Mouse (Mus musculus) G1E (cell line): Measurements from ENCODE around the gene Alpl. TPM values are rescaled to one million over a fixed set of nuclear protein-coding genes. Genes with fewer than 3 reads are reported as not detected.
A peak's percentile ranks its signal among the peaks of the same experiment; 100 is the strongest.

Experiments used
- ATAC-seq: 2 replicates; pipeline ENCODE4 v1.8.0; 2016; ENCODE audit warnings: mild to moderate bottlenecking; ENCODE audit not compliant: insufficient number of reproducible peaks, poor library complexity, low FRiP score, severe bottlenecking; ENCODE audit errors: extremely low read depth
- DNase-seq: peaks from one replicate; pipeline ENCODE4 v3.0.0; 2012; ENCODE audit warnings: low spot score
- H3K27me3 ChIP-seq: 2 replicates; pipeline ENCODE4 v1.6.1; 2012; ENCODE audit warnings: mild to moderate bottlenecking, low read length, inconsistent platforms; ENCODE audit not compliant: insufficient read depth
- H3K36me3 ChIP-seq: replicated peaks from 2 replicates; pipeline ENCODE3; 2012; ENCODE audit warnings: mild to moderate bottlenecking, inconsistent platforms
- H3K4me1 ChIP-seq: 2 replicates; pipeline ENCODE4 v1.6.1; 2012; ENCODE audit warnings: low read depth, low read length, inconsistent platforms, mixed read lengths; ENCODE audit not compliant: insufficient read depth
- H3K4me3 ChIP-seq: 2 replicates; pipeline ENCODE4 v1.5.1; 2012; ENCODE audit warnings: low read depth, mild to moderate bottlenecking, inconsistent platforms, low read length, moderate library complexity, mixed read lengths
- H3K9me3 ChIP-seq: replicated peaks from 2 replicates; pipeline ENCODE4 v1.6.1; 2012; ENCODE audit warnings: inconsistent platforms
- CTCF ChIP-seq: IDR thresholded peaks from 2 replicates; pipeline ENCODE4 v1.5.1; 2012; ENCODE audit warnings: low read depth, low read length, inconsistent platforms, mixed read lengths
- GATA1 ChIP-seq: IDR thresholded peaks from 2 replicates; pipeline ENCODE4 v1.6.1; 2012; ENCODE audit warnings: borderline replicate concordance, low read length, inconsistent platforms, mixed read lengths
- GATA2 ChIP-seq: IDR thresholded peaks from 2 replicates; pipeline ENCODE4 v1.6.1; 2012; ENCODE audit warnings: low read depth, low read length, inconsistent platforms, borderline replicate concordance
- POLR2AphosphoS5 ChIP-seq: IDR thresholded peaks from 2 replicates; pipeline ENCODE4 v1.6.1; 2012; ENCODE audit warnings: low read depth, low read length, inconsistent platforms; ENCODE audit not compliant: insufficient replicate concordance
- TAL1 ChIP-seq: conservative IDR thresholded peaks from 2 replicates; pipeline ENCODE4 v1.6.1; 2012; ENCODE audit warnings: low read depth, low read length, inconsistent platforms, mixed read lengths
- polyA plus RNA-seq: library from polyadenylated mRNA; stranded (reverse); fragments of >175 nt; gene quantifications from 2 replicates; pipeline ENCODE4 v1.2.3, GENCODE M21; 2012
- total RNA-seq, 2 experiments: library from RNA; stranded (forward) in 1 of 2; stranded (reverse) in 1 of 2; fragments of 200-1000 nt in 1 of 2; fragments of >200 nt in 1 of 2; fragmentation: Nextera tagmentation in 1 of 2; gene quantifications; 2 replicates each; pipeline ENCODE4 v1.2.3; 2014 to 2017

The Alpl gene
- total RNA-seq (2014; fragmentation: Nextera tagmentation) (not detected in 2 replicates), total RNA-seq (2017) (0.06 TPM in 1 of 2 replicates, not detected in the other), polyA plus RNA-seq (not detected in 2 replicates)

- Histone ChIP-seq H3K36me3 (no peaks in the 10 kb centered on the region), H3K4me3 (0 out of 2 replicates have a peak within 1 kb of the TSS, but pooled peaks have one; percentile 23), H3K4me1 (no peaks in the 10 kb centered on the region), H3K9me3 (peaks cover 2% of the 10 kb centered on the region; the same call in 1 of the 2 replicates), H3K27me3 (peaks cover 10% of the 10 kb centered on the region; the same call in 1 of the 2 replicates)
- ATAC-seq (no peak), DNase-seq (no peak)
- TF ChIP-seq POLR2AphosphoS5: no peak
- no peak for TF ChIP-seq GATA2
- TF ChIP-seq GATA1: no peak
These were observed at the start of gene Alpl for GRCm38 (mm10) chr4:137795611-137796557. Gene Alpl, minus strand, starts transcription at chr4:137796384.

GRCm38 (mm10) chr4:137844656-137845055 is 48.5 kb upstream of the Alpl start:
- ATAC-seq: no peak
- TF ChIP-seq GATA1 (no peak), POLR2AphosphoS5 (no peak), GATA2 (no peak), CTCF (no peak), TAL1 (no peak)
- no peak for DNase-seq
- H3K27me3 ChIP-seq: 0 out of 2 replicates have a peak, but pooled peaks cover 2% of the 10 kb centered on the region
- H3K4me1 ChIP-seq: no peaks in the 10 kb centered on the region
- peaks cover 7% of the 10 kb centered on the region for H3K9me3 ChIP-seq
- no peaks in the 10 kb centered on the region for H3K36me3 ChIP-seq
- H3K4me3 ChIP-seq: no peak overlapping the region

GRCm38 (mm10) chr4:137839452-137839851 is 43.3 kb upstream of the Alpl start:
- Histone ChIP-seq H3K4me3 (no peak overlapping the region), H3K36me3 (no peaks in the 10 kb centered on the region), H3K27me3 (0 out of 2 replicates have a peak, but pooled peaks cover 2% of the 10 kb centered on the region), H3K4me1 (no peaks in the 10 kb centered on the region), H3K9me3 (no peaks in the 10 kb centered on the region)
- TF ChIP-seq POLR2AphosphoS5 (no peak), CTCF (no peak), GATA2 (no peak), TAL1 (no peak), GATA1 (no peak)
- no peak for ATAC-seq
- DNase-seq: no peak

GRCm38 (mm10) chr4:137838791-137839190 is 42.6 kb upstream of the Alpl start:
- H3K4me1 ChIP-seq: no peaks in the 10 kb centered on the region
- no peaks in the 10 kb centered on the region for H3K36me3 ChIP-seq
- TF ChIP-seq GATA1 (no peak), GATA2 (no peak), CTCF (no peak), POLR2AphosphoS5 (no peak), TAL1 (no peak)
- DNase-seq (no peak), ATAC-seq (no peak)
- H3K9me3 ChIP-seq: no peaks in the 10 kb centered on the region
- 0 out of 2 replicates have a peak, but pooled peaks cover 2% of the 10 kb centered on the region for H3K27me3 ChIP-seq
- H3K4me3 ChIP-seq: no peak overlapping the region

GRCm38 (mm10) chr4:137837792-137838191 is 41.6 kb upstream of the Alpl start:
- no peak for DNase-seq
- Histone ChIP-seq H3K4me3 (no peak overlapping the region), H3K27me3 (no peaks in the 10 kb centered on the region), H3K4me1 (no peaks in the 10 kb centered on the region), H3K36me3 (no peaks in the 10 kb centered on the region), H3K9me3 (no peaks in the 10 kb centered on the region)
- no peak for TF ChIP-seq CTCF
- no peak for TF ChIP-seq TAL1
- no peak for TF ChIP-seq GATA2
- TF ChIP-seq POLR2AphosphoS5: no peak
- no peak for TF ChIP-seq GATA1
- ATAC-seq: no peak

- Histone ChIP-seq H3K27me3 (0 out of 2 replicates have a peak, but pooled peaks cover 3% of the 10 kb centered on the region), H3K4me3 (no peak overlapping the region), H3K9me3 (no peaks in the 10 kb centered on the region), H3K36me3 (no peaks in the 10 kb centered on the region), H3K4me1 (no peaks in the 10 kb centered on the region)
- ATAC-seq: no peak
- DNase-seq: no peak
- TF ChIP-seq GATA2: no peak
- no peak for TF ChIP-seq GATA1
- no peak for TF ChIP-seq CTCF
- TF ChIP-seq TAL1: no peak
- TF ChIP-seq POLR2AphosphoS5: no peak
These were observed 40.6 kb upstream of the Alpl start for GRCm38 (mm10) chr4:137836741-137837140.
